Mouse (Mus musculus): ENCODE measurements around the gene Ankrd11. TPM values are rescaled to one million over a fixed set of nuclear protein-coding genes. Genes with fewer than 3 reads are reported as not detected.

Ankrd11 gene
- polyA plus RNA-seq, 1 experiment from 2014 or later = 84.6 TPM

DNA sequence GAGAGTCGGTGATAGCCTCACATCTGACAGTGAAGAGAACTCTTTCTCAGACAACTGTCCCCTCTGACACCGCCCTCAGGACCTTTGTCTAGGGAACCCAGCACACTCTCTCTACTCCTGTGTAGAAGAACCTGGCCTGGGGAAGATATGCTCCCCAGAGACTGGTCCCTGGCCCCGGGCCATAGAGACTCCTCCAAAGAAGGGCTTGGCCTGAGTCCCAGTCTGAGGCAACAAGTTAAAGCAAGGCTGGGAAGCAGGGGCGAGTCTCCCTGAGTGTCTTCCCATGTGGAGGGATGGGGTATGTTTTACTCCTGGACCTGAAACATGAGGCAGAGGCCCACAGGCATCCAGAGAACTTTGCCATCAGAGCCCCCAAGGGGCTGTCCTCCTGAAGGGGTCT, 196.4 kb downstream of the Ankrd11 start:
- 0 out of 2 replicates have a peak, but pooled peaks cover 3% of the 10 kb centered on the region for H3K27me3 ChIP-seq (ENCODE audit: control insufficient read depth, insufficient read depth, low read length)
- no peaks in the 10 kb centered on the region for H3K36me3 ChIP-seq (ENCODE audit: control insufficient read depth, insufficient read depth, low read length)
- 84% methylated on average over 4 of the region's 4 CpGs for WGBS
- no peak overlapping the region for H3K9ac ChIP-seq (ENCODE audit: low read length)
- H3K4me1 ChIP-seq (ENCODE audit: control insufficient read depth, insufficient read depth, low read length) = peaks cover 8% of the 10 kb centered on the region; the same call in 1 of the 2 replicates
- H3K4me2 ChIP-seq (ENCODE audit: low read depth, severe bottlenecking) = no peak overlapping the region
- H3K4me3 ChIP-seq (ENCODE audit: low read depth, low read length) = no peak overlapping the region
- no peak overlapping the region for H3K27ac ChIP-seq (replicated peaks; ENCODE audit: low read depth, low read length)
- ATAC-seq (ENCODE audit: insufficient number of reproducible peaks, low FRiP score, low TSS enrichment, low read depth) (no peak), DNase-seq (ENCODE audit: low spot score) (no peak)
- H3K9me3 ChIP-seq (ENCODE audit: control insufficient read depth, low read length) = no peaks in the 10 kb centered on the region

DNA sequence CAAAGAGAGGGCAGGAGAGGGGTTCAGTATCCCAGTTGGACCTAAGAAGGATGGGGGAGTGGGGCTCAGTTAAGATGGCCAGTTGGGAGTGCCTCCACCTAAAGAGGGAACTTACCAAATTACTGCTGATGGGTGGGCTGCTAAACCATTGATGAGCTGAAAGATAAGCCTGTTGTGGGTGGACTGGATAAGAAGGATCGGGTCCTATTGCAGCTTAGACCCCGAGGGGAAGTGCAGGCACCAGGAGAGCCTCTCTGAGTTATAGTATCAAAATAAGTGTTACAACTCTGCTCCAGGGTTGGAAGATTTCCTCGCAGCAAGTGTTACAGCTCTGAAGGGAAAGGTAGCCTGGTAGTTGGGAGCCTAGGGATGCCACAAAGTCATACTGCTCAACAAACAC, 197.9 kb downstream of the Ankrd11 start:
- Histone ChIP-seq H3K27me3 (ENCODE audit: control insufficient read depth, insufficient read depth, low read length) (0 out of 2 replicates have a peak, but pooled peaks cover 3% of the 10 kb centered on the region), H3K4me3 (ENCODE audit: low read depth, low read length) (no peak overlapping the region), H3K27ac (replicated peaks; ENCODE audit: low read depth, low read length) (no peak overlapping the region), H3K9ac (ENCODE audit: low read length) (no peak overlapping the region), H3K36me3 (ENCODE audit: control insufficient read depth, insufficient read depth, low read length) (no peaks in the 10 kb centered on the region), H3K9me3 (ENCODE audit: control insufficient read depth, low read length) (no peaks in the 10 kb centered on the region), H3K4me1 (ENCODE audit: control insufficient read depth, insufficient read depth, low read length) (0 out of 2 replicates have a peak, but pooled peaks cover 2% of the 10 kb centered on the region), H3K4me2 (ENCODE audit: low read depth, severe bottlenecking) (no peak overlapping the region)
- 64% methylated on average over 3 of the region's 3 CpGs for WGBS
- no peak for ATAC-seq (ENCODE audit: insufficient number of reproducible peaks, low FRiP score, low TSS enrichment, low read depth)
- DNase-seq (ENCODE audit: low spot score) = no peak

DNA sequence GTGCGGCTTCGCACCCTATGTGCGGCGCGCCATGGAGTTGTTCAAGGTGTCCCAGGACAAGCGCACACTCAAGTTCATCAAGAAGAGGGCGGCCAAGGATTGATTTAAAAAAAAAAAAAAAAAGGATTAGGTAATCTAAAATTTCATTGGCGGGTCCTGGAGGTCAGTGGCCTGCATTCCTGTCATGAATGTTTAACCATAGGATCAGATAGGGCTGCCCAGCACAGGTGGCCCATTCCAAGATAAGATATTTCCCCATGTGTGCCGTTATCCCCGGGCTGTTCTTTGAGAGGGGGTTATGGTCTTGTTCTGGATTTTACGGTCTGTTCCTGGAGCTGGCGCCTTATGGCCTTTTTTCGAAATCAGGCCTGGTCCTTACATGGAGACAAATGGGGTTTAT, 205.4 kb downstream of the Ankrd11 start:
- H3K9ac ChIP-seq (ENCODE audit: low read length) = no peak overlapping the region
- H3K36me3 ChIP-seq (ENCODE audit: control insufficient read depth, insufficient read depth, low read length) = no peaks in the 10 kb centered on the region
- no peak overlapping the region for H3K27ac ChIP-seq (replicated peaks; ENCODE audit: low read depth, low read length)
- 89% methylated on average over 13 of the region's 13 CpGs for WGBS
- ATAC-seq (ENCODE audit: insufficient number of reproducible peaks, low FRiP score, low TSS enrichment, low read depth) (no peak), DNase-seq (ENCODE audit: low spot score) (no peak)
- no peaks in the 10 kb centered on the region for H3K9me3 ChIP-seq (ENCODE audit: control insufficient read depth, low read length)
- H3K4me2 ChIP-seq (ENCODE audit: low read depth, severe bottlenecking) = no peak overlapping the region
- no peaks in the 10 kb centered on the region for H3K27me3 ChIP-seq (ENCODE audit: control insufficient read depth, insufficient read depth, low read length)
- no peaks in the 10 kb centered on the region for H3K4me1 ChIP-seq (ENCODE audit: control insufficient read depth, insufficient read depth, low read length)
- no peak overlapping the region for H3K4me3 ChIP-seq (ENCODE audit: low read depth, low read length)

DNA sequence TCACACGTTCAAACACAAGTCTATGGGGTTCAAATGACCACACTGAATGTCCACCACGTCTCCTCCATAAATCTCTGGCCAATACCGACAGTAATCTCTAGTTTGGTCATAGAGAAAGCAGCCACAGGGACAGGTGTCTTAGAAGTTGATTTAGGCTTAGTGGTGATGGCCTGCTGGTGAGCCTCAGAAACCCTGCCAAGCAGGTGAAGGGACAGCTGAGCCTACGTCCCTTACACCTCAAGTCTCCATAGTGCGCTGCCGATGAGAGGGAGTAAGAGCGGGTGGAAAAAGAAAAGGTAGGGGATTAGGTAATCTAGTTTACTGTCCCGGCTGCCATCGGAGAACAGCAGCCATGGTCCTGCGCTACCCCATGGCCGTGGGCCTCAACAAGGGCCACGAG, 205.9 kb downstream of the Ankrd11 start:
- Histone ChIP-seq H3K9ac (ENCODE audit: low read length) (no peak overlapping the region), H3K4me2 (ENCODE audit: low read depth, severe bottlenecking) (no peak overlapping the region), H3K27me3 (ENCODE audit: control insufficient read depth, insufficient read depth, low read length) (no peaks in the 10 kb centered on the region), H3K27ac (replicated peaks; ENCODE audit: low read depth, low read length) (no peak overlapping the region), H3K4me1 (ENCODE audit: control insufficient read depth, insufficient read depth, low read length) (no peaks in the 10 kb centered on the region), H3K36me3 (ENCODE audit: control insufficient read depth, insufficient read depth, low read length) (no peaks in the 10 kb centered on the region), H3K9me3 (ENCODE audit: control insufficient read depth, low read length) (no peaks in the 10 kb centered on the region), H3K4me3 (ENCODE audit: low read depth, low read length) (no peak overlapping the region)
- DNase-seq (ENCODE audit: low spot score) = no peak
- WGBS = 86% methylated on average over 12 of the region's 12 CpGs
- ATAC-seq (ENCODE audit: insufficient number of reproducible peaks, low FRiP score, low TSS enrichment, low read depth) = no peak

DNA sequence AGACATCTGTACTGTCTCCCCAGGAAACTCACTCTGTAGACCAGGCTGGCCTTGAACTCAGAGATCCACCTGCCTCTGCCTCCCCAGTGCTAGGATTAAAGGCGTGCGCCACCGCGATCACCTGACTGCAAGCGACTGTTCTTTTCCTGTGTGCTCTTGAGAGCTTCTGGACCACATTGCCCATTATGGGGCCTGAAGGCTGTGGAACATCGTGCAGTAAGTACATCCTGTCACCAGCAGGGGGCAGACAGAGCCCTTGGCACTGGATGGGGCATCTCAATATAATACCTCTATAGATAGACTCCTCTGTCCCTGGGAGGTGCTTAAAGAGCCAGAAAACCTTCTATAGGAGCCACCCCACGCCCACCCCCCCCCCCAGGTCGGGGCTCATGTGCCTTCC, 207.1 kb downstream of the Ankrd11 start:
- WGBS = 29% methylated on average over 8 of the region's 8 CpGs
- H3K27me3 ChIP-seq (ENCODE audit: control insufficient read depth, insufficient read depth, low read length) = no peaks in the 10 kb centered on the region
- no peaks in the 10 kb centered on the region for H3K36me3 ChIP-seq (ENCODE audit: control insufficient read depth, insufficient read depth, low read length)
- DNase-seq (ENCODE audit: low spot score) = peak; percentile 83
- H3K27ac ChIP-seq (replicated peaks; ENCODE audit: low read depth, low read length) = no peak overlapping the region
- no peaks in the 10 kb centered on the region for H3K9me3 ChIP-seq (ENCODE audit: control insufficient read depth, low read length)
- no peak overlapping the region for H3K4me3 ChIP-seq (ENCODE audit: low read depth, low read length)
- no peak overlapping the region for H3K9ac ChIP-seq (ENCODE audit: low read length)
- ATAC-seq (ENCODE audit: insufficient number of reproducible peaks, low FRiP score, low TSS enrichment, low read depth) = no peak
- no peak overlapping the region for H3K4me2 ChIP-seq (ENCODE audit: low read depth, severe bottlenecking)
- no peaks in the 10 kb centered on the region for H3K4me1 ChIP-seq (ENCODE audit: control insufficient read depth, insufficient read depth, low read length)

DNA sequence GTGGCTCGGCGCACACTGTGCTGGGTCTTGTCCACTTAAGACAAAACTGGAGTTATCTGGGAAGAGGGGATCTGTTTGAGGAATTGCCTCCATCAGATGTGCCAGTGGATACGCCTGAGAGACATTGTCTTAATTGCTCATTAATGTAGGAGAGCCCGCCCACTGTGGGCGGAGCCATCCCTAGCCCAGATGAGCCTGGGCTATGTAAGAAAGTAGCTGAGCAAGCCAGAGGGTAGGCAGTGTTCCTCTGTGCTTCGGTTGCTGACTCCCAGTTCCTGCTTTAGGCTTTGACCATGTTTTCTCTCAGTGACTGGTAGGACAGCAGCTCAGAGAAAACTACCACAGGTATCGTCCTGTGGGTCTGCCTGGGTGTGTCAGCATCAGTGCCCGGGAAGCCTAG, 207.7 kb downstream of the Ankrd11 start:
- Histone ChIP-seq H3K4me2 (ENCODE audit: low read depth, severe bottlenecking) (no peak overlapping the region), H3K4me1 (ENCODE audit: control insufficient read depth, insufficient read depth, low read length) (no peaks in the 10 kb centered on the region), H3K27me3 (ENCODE audit: control insufficient read depth, insufficient read depth, low read length) (no peaks in the 10 kb centered on the region), H3K36me3 (ENCODE audit: control insufficient read depth, insufficient read depth, low read length) (no peaks in the 10 kb centered on the region), H3K27ac (replicated peaks; ENCODE audit: low read depth, low read length) (no peak overlapping the region), H3K9me3 (ENCODE audit: control insufficient read depth, low read length) (no peaks in the 10 kb centered on the region), H3K9ac (ENCODE audit: low read length) (no peak overlapping the region), H3K4me3 (ENCODE audit: low read depth, low read length) (no peak overlapping the region)
- 88% methylated on average over 8 of the region's 8 CpGs for WGBS
- ATAC-seq (ENCODE audit: insufficient number of reproducible peaks, low FRiP score, low TSS enrichment, low read depth) (no peak), DNase-seq (ENCODE audit: low spot score) (no peak)

Other genes with a start within 250 kb of the Ankrd11 start
- gene Cdh15, start 194.3 kb downstream of the Ankrd11 start, polyA plus RNA-seq (2014; fragmentation: Nextera tagmentation; extraction: Ambion mirVana) = 6.8 and 7.6 TPM in 2 replicates
- 45.0 and 45.4 TPM in 2 replicates for gene Spg7, start 20.7 kb upstream of the Ankrd11 start, polyA plus RNA-seq (2014; fragmentation: Nextera tagmentation; extraction: Ambion mirVana)
- gene Rpl13, start 60.1 kb upstream of the Ankrd11 start, polyA plus RNA-seq (2014; fragmentation: Nextera tagmentation; extraction: Ambion mirVana) = 1,566 and 1,655 TPM in 2 replicates
- gene Cpne7, start 75.1 kb upstream of the Ankrd11 start, polyA plus RNA-seq (2014; fragmentation: Nextera tagmentation; extraction: Ambion mirVana) = 0.57 and 0.82 TPM in 2 replicates
- gene Sult5a1, start 116.0 kb upstream of the Ankrd11 start, polyA plus RNA-seq (2014; fragmentation: Nextera tagmentation; extraction: Ambion mirVana) = 6.8 and 8.5 TPM in 2 replicates
- gene Dpep1, start 144.0 kb upstream of the Ankrd11 start, polyA plus RNA-seq (2014; fragmentation: Nextera tagmentation; extraction: Ambion mirVana) = 2.9 and 3.1 TPM in 2 replicates
- 94.4 and 95.1 TPM in 2 replicates for gene Chmp1a, start 170.5 kb upstream of the Ankrd11 start, polyA plus RNA-seq (2014; fragmentation: Nextera tagmentation; extraction: Ambion mirVana)
- gene Spata33, start 170.6 kb upstream of the Ankrd11 start, polyA plus RNA-seq (2014; fragmentation: Nextera tagmentation; extraction: Ambion mirVana) = 3.3 and 3.4 TPM in 2 replicates
- gene Cdk10, start 182.6 kb upstream of the Ankrd11 start, polyA plus RNA-seq (2014; fragmentation: Nextera tagmentation; extraction: Ambion mirVana) = 34.2 and 36.5 TPM in 2 replicates
- gene Spata2l, start 194.0 kb upstream of the Ankrd11 start, polyA plus RNA-seq (2014; fragmentation: Nextera tagmentation; extraction: Ambion mirVana) = 0.87 and 1.2 TPM in 2 replicates
- gene Zfp276, start 211.9 kb upstream of the Ankrd11 start, polyA plus RNA-seq (2014; fragmentation: Nextera tagmentation; extraction: Ambion mirVana) = 18.8 and 22.2 TPM in 2 replicates
- gene Vps9d1, start 212.1 kb upstream of the Ankrd11 start, polyA plus RNA-seq (2014; fragmentation: Nextera tagmentation; extraction: Ambion mirVana) = 24.0 and 25.6 TPM in 2 replicates

Measured in limb, embryonic 11.5 days (tissue).